Mouse (Mus musculus) intestine, embryonic 16.5 days (tissue): ENCODE measurements around the gene E130218I03Rik. TPM values are rescaled to one million over a fixed set of nuclear protein-coding genes. Genes with fewer than 3 reads are reported as not detected.
A peak's percentile ranks its signal among the peaks of the same experiment; 100 is the strongest.
"Not testable (repeated sequence)": the region's sequence is repeated elsewhere in the genome, so short reads cannot be mapped to it uniquely, and the experiment has no call there.

Experiments
- ATAC-seq: fragments of 200-750 bp; cut with Nextera tagmentation; 2 replicates; pipeline ENCODE4 v1.8.0; 2017; ENCODE audit warnings: moderate TSS enrichment, moderate library complexity
- H3K27ac ChIP-seq: fragments of 300-500 bp; sonication (generic); 2 replicates; pipeline ENCODE4 v1.5.1; 2014; ENCODE audit warnings: mild to moderate bottlenecking, low read length
- H3K27me3 ChIP-seq: fragments of 300-500 bp; sonication (generic); replicated peaks from 2 replicates; pipeline ENCODE4 v1.6.1; 2014; ENCODE audit warnings: low read length, control low read depth, mixed read lengths; ENCODE audit not compliant: control insufficient read depth, insufficient read depth
- H3K36me3 ChIP-seq: fragments of 300-500 bp; sonication (generic); 2 replicates; pipeline ENCODE4 v1.6.1; 2014; ENCODE audit warnings: low read length, control low read depth; ENCODE audit not compliant: control insufficient read depth, insufficient read depth
- H3K4me1 ChIP-seq: fragments of 300-500 bp; sonication (generic); 2 replicates; pipeline ENCODE4 v1.6.1; 2014; ENCODE audit warnings: low read length, control low read depth, mixed read lengths; ENCODE audit not compliant: control insufficient read depth, insufficient read depth
- H3K4me2 ChIP-seq: fragments of 300-500 bp; sonication (generic); 2 replicates; pipeline ENCODE4 v1.6.1; 2014; ENCODE audit warnings: low read depth, low read length, control low read depth
- H3K4me3 ChIP-seq: fragments of 300-500 bp; sonication (generic); 2 replicates; pipeline ENCODE4 v1.5.1; 2014; ENCODE audit warnings: mild to moderate bottlenecking, low read length
- H3K9ac ChIP-seq: fragments of 300-500 bp; sonication (generic); 2 replicates; pipeline ENCODE4 v1.6.1; 2014; ENCODE audit warnings: low read depth, low read length
- H3K9me3 ChIP-seq: fragments of 300-500 bp; sonication (generic); 2 replicates; pipeline ENCODE4 v1.6.1; 2016; ENCODE audit warnings: low read length, control low read depth; ENCODE audit not compliant: control insufficient read depth
- WGBS: fragments of 180-500 bp; shearing (Covaris S2); extraction: QIAGEN DNeasy Blood & Tissue Kit; methylation state at CpG from one replicate; pipeline ENCODE4 v1.1.7; 2014; 5-methylcytosine and 5-hydroxymethylcytosine counted together
- polyA plus RNA-seq: library from polyadenylated mRNA; unstranded; fragments of >200 nt; fragmentation: Nextera tagmentation; extraction: Ambion mirVana; gene quantifications from 2 replicates; pipeline ENCODE4 v1.2.1, GENCODE M21; 2015

Gene E130218I03Rik
- polyA plus RNA-seq, 1 experiment from 2014 or later = 0.28 TPM

- peaks cover 28% of the 10 kb centered on the region for H3K4me1 ChIP-seq
Observed at GRCm38 (mm10) chr4:134256407-134257197, 13.1 kb downstream of the E130218I03Rik start.

GRCm38 (mm10) chr4:134257198-134258009, 13.9 kb downstream of the E130218I03Rik start:
- Histone ChIP-seq H3K4me2 (no peak overlapping the region), H3K9me3 (no peaks in the 10 kb centered on the region)
- 43% methylated on average over 11 of the region's 11 CpGs for WGBS

More at GRCm38 (mm10) chr4:134256407-134257197, 13.1 kb downstream of the E130218I03Rik start:
- Histone ChIP-seq H3K4me3 (no peak overlapping the region), H3K9ac (peak overlapping the region; percentile 38), H3K4me2 (peak overlapping the region; percentile 15; the same call in 1 of the 2 replicates), H3K27me3 (peaks cover 22% of the 10 kb centered on the region), H3K36me3 (no peaks in the 10 kb centered on the region), H3K9me3 (no peaks in the 10 kb centered on the region), H3K27ac (peak overlapping the region; percentile 52; the same call in 1 of the 2 replicates)
- WGBS = 26% methylated on average over 19 of the region's 19 CpGs
- ATAC-seq = peak; percentile 57

GRCm38 (mm10) chr4:134258354-134258753, 14.9 kb downstream of the E130218I03Rik start:
- H3K4me3 ChIP-seq = no peak overlapping the region
- H3K27ac ChIP-seq = no peak overlapping the region
- peaks cover 14% of the 10 kb centered on the region for H3K4me1 ChIP-seq
- WGBS = 53% methylated on average over 11 of the region's 11 CpGs
- no peaks in the 10 kb centered on the region for H3K9me3 ChIP-seq
- H3K4me2 ChIP-seq = no peak overlapping the region
- H3K9ac ChIP-seq = no peak overlapping the region
- peaks cover 5% of the 10 kb centered on the region for H3K27me3 ChIP-seq
- H3K36me3 ChIP-seq = no peaks in the 10 kb centered on the region
- ATAC-seq = no peak

More at GRCm38 (mm10) chr4:134257198-134258009, 13.9 kb downstream of the E130218I03Rik start:
- peaks cover 14% of the 10 kb centered on the region for H3K27me3 ChIP-seq
- H3K27ac ChIP-seq = no peak overlapping the region
- peaks cover 20% of the 10 kb centered on the region for H3K4me1 ChIP-seq
- no peaks in the 10 kb centered on the region for H3K36me3 ChIP-seq
- ATAC-seq = no peak
- no peak overlapping the region for H3K9ac ChIP-seq
- H3K4me3 ChIP-seq = no peak overlapping the region

- Histone ChIP-seq H3K9me3 (no peaks in the 10 kb centered on the region), H3K4me1 (peaks cover 3% of the 10 kb centered on the region; the same call in 1 of the 2 replicates), H3K36me3 (no peaks in the 10 kb centered on the region), H3K4me3 (no peak overlapping the region), H3K27ac (no peak overlapping the region), H3K9ac (no peak overlapping the region), H3K4me2 (no peak overlapping the region), H3K27me3 (no peaks in the 10 kb centered on the region)
- no peak for ATAC-seq
- 32% methylated on average over 6 of the region's 6 CpGs for WGBS
Observed at GRCm38 (mm10) chr4:134263191-134263590, 19.7 kb downstream of the E130218I03Rik start.

GRCm38 (mm10) chr4:134265860-134266585, 22.6 kb downstream of the E130218I03Rik start:
- no peak overlapping the region for H3K4me3 ChIP-seq
- no peak for ATAC-seq
- 65% methylated on average over 9 of the region's 9 CpGs for WGBS

GRCm38 (mm10) chr4:134268102-134268655, 24.7 kb downstream of the E130218I03Rik start:
- 83% methylated on average over 19 of the region's 19 CpGs for WGBS
- peaks cover 5% of the 10 kb centered on the region; the same call in 1 of the 2 replicates for H3K4me1 ChIP-seq
- H3K4me2 ChIP-seq = no peak overlapping the region
- no peak overlapping the region for H3K27ac ChIP-seq
- no peak for ATAC-seq
- no peaks in the 10 kb centered on the region for H3K36me3 ChIP-seq
- H3K4me3 ChIP-seq = no peak overlapping the region
- no peaks in the 10 kb centered on the region for H3K9me3 ChIP-seq
- no peak overlapping the region for H3K9ac ChIP-seq
- H3K27me3 ChIP-seq = no peaks in the 10 kb centered on the region

More at GRCm38 (mm10) chr4:134265860-134266585, 22.6 kb downstream of the E130218I03Rik start:
- H3K4me2 ChIP-seq = no peak overlapping the region
- no peaks in the 10 kb centered on the region for H3K4me1 ChIP-seq
- no peak overlapping the region for H3K9ac ChIP-seq
- no peaks in the 10 kb centered on the region for H3K9me3 ChIP-seq
- H3K27ac ChIP-seq = no peak overlapping the region
- H3K27me3 ChIP-seq = no peaks in the 10 kb centered on the region
- no peaks in the 10 kb centered on the region for H3K36me3 ChIP-seq

- H3K9me3 ChIP-seq, ATAC-seq, H3K4me2 ChIP-seq, H3K9ac ChIP-seq, H3K4me1 ChIP-seq, H3K27me3 ChIP-seq, H3K4me3 ChIP-seq, H3K36me3 ChIP-seq, H3K27ac ChIP-seq: not testable (repeated sequence)
Observed at GRCm38 (mm10) chr4:134269622-134270021, 26.2 kb downstream of the E130218I03Rik start.

- Histone ChIP-seq H3K4me2 (no peak overlapping the region), H3K9me3 (no peaks in the 10 kb centered on the region), H3K4me1 (peaks cover 5% of the 10 kb centered on the region; the same call in 1 of the 2 replicates), H3K27me3 (no peaks in the 10 kb centered on the region), H3K9ac (no peak overlapping the region), H3K36me3 (no peaks in the 10 kb centered on the region), H3K4me3 (no peak overlapping the region), H3K27ac (no peak overlapping the region)
- ATAC-seq = no peak
- 85% methylated on average over 7 of the region's 7 CpGs for WGBS
Observed at GRCm38 (mm10) chr4:134271979-134272378, 28.5 kb downstream of the E130218I03Rik start.
